Mouse (Mus musculus) hindlimb bud, embryonic 11.5 days (tissue): Measurements from ENCODE around the gene Egln1.

Experiments
- DNase-seq: peaks from one replicate; pipeline ENCODE4 v3.0.0-alpha.2; 2012; ENCODE audit warnings: low read depth, low spot score; ENCODE audit errors: extremely low spot score

Egln1 gene

GRCm38 (mm10) chr8:124949209-124950068 lies at the start of gene Egln1:
TSS of gene Egln1 (minus strand) at chr8:124949324.
- no peak for DNase-seq

- DNase-seq: no peak
These were observed 46.7 kb upstream of the Egln1 start for GRCm38 (mm10) chr8:124995776-124996175.

GRCm38 (mm10) chr8:124991668-124991926 lies 42.5 kb upstream of the Egln1 start:
- DNase-seq: no peak

GRCm38 (mm10) chr8:124990923-124991667 lies 42.0 kb upstream of the Egln1 start:
- no peak for DNase-seq

GRCm38 (mm10) chr8:124980828-124981227 lies 31.7 kb upstream of the Egln1 start:
- DNase-seq: no peak

- DNase-seq: no peak
These were observed 30.9 kb upstream of the Egln1 start for GRCm38 (mm10) chr8:124980036-124980435.

GRCm38 (mm10) chr8:124978026-124978425 lies 28.9 kb upstream of the Egln1 start:
- DNase-seq: no peak

- DNase-seq: no peak
These were observed 27.1 kb upstream of the Egln1 start for GRCm38 (mm10) chr8:124976211-124976610.

- no peak for DNase-seq
These were observed 25.1 kb upstream of the Egln1 start for GRCm38 (mm10) chr8:124974254-124974653.

GRCm38 (mm10) chr8:124973221-124973620 lies 24.1 kb upstream of the Egln1 start:
- no peak for DNase-seq

GRCm38 (mm10) chr8:124970312-124970933 lies 21.3 kb upstream of the Egln1 start:
- no peak for DNase-seq

- no peak for DNase-seq
These were observed 15.8 kb upstream of the Egln1 start for GRCm38 (mm10) chr8:124964966-124965365.

GRCm38 (mm10) chr8:124963246-124963645 lies 14.1 kb upstream of the Egln1 start:
- DNase-seq: no peak

GRCm38 (mm10) chr8:124960226-124960880 lies 11.2 kb upstream of the Egln1 start:
- no peak for DNase-seq

- no peak for DNase-seq
These were observed 10.5 kb upstream of the Egln1 start for GRCm38 (mm10) chr8:124959462-124960225.

- no peak for DNase-seq
These were observed 5.5 kb upstream of the Egln1 start for GRCm38 (mm10) chr8:124954572-124955082.

GRCm38 (mm10) chr8:124953188-124953587 lies 4.1 kb upstream of the Egln1 start:
- no peak for DNase-seq

GRCm38 (mm10) chr8:124950865-124951264 lies 1.7 kb upstream of the Egln1 start:
- DNase-seq: no peak

- DNase-seq: no peak
These were observed 939 bp upstream of the Egln1 start for GRCm38 (mm10) chr8:124950069-124950456.

- DNase-seq: no peak
These were observed 402 bp downstream of the Egln1 start for GRCm38 (mm10) chr8:124948733-124949111.
